9 mouse cellular contexts compared by ENCODE assay signal in the genomic region with DNA sequence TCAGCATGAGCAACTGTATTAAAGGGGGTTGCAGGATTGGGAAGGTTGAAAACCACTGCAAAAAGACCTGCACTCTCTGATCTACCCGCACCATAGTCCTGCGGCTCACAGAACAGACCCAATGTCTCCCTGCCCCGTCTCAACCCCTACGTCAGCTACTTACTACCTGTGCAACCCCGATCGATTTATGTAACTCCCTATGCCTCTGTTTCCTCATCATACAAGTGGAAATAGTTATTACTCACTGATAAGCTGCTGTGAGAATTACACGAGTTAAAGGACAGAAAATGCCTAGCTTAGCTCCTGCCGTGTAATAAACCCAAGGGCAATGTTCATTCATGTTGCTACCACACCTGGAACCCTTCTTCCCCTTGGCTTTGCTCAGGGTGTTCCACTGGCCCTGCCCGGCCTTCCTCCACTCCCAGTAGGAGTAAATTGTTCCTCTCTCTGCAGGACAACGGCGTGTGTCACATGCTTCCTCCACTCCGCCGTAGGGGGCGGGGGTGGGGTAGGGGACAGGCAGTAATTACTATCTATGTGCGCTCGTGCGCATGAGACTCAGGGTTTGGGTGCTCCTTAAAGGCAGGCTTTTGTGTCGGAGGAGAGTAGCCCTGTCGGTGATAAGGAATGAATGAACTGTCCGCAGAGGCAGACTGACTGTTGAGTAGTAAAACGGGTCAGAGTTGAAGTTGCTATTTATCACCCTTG. TPM values are rescaled to one million over a fixed set of nuclear protein-coding genes. Genes with fewer than 3 reads are reported as not detected.
DNase-seq lines count a peak whose midpoint lies in the region; ATAC-seq and TF ChIP-seq lines count a peak whose summit lies in the region.
"Had no signal": no experiment of that assay in that cellular context is flagged by ENCODE, and none has a peak within 500 bp of the region (broad histone marks: within the 10 kb centered on the region; RNA-seq: fewer than 3 reads in every experiment).

No protein-coding gene starts in this region.

- ATAC-seq in forebrain, embryonic 11.5 days (replicated peaks; ENCODE audit: low FRiP score), result no peak
- ATAC-seq in forebrain, embryonic 15.5 days (replicated peaks), result no peak
- ATAC-seq in G1E (ENCODE audit: extremely low read depth, insufficient number of reproducible peaks, low FRiP score, poor library complexity, severe bottlenecking), result peak; percentile 68
- no peak for ATAC-seq in forebrain, embryonic 14.5 days
- ATAC-seq in megakaryocyte-erythroid progenitor cell, adult 5-6 weeks (replicated peaks; ENCODE audit: low FRiP score, low TSS enrichment, poor library complexity, severe bottlenecking), result peak; percentile 46

- no peaks in the 10 kb centered on the region for H3K27me3 ChIP-seq in forebrain, embryonic 11.5 days (ENCODE audit: control insufficient read depth, insufficient read depth, low read length)
- H3K27me3 ChIP-seq in forebrain, embryonic 15.5 days, result no peaks in the 10 kb centered on the region
- H3K27me3 ChIP-seq in G1E (ENCODE audit: insufficient read depth, low read length), result peaks cover 2% of the 10 kb centered on the region; the same call in 1 of the 2 replicates
- no peaks in the 10 kb centered on the region for H3K27me3 ChIP-seq in forebrain, embryonic 14.5 days (replicated peaks; ENCODE audit: control insufficient read depth, insufficient read depth, low read length)
- H3K27me3 ChIP-seq: CH12.LX had no signal

- H3K9ac ChIP-seq in forebrain, embryonic 11.5 days (ENCODE audit: low read length), result no peak overlapping the region
- no peak overlapping the region for H3K9ac ChIP-seq in forebrain, embryonic 15.5 days (replicated peaks)
- H3K9ac ChIP-seq in forebrain, embryonic 14.5 days (ENCODE audit: low read length), result no peak overlapping the region

- H3K9me3 ChIP-seq in forebrain, embryonic 11.5 days (ENCODE audit: control insufficient read depth, low read length), result no peaks in the 10 kb centered on the region
- H3K9me3 ChIP-seq in forebrain, embryonic 15.5 days, result no peaks in the 10 kb centered on the region
- no peaks in the 10 kb centered on the region for H3K9me3 ChIP-seq in G1E (replicated peaks)
- no peaks in the 10 kb centered on the region for H3K9me3 ChIP-seq in forebrain, embryonic 14.5 days (replicated peaks; ENCODE audit: control insufficient read depth, low read length)

- intact Hi-C loops in left cerebral cortex, postnatal 36 days (cut with DNase I), result no loop called here

- H3K4me1 ChIP-seq in forebrain, embryonic 11.5 days (replicated peaks; ENCODE audit: control insufficient read depth, insufficient read depth, low read length), result no peaks in the 10 kb centered on the region; the same call in 1 of the 2 replicates
- H3K4me1 ChIP-seq in forebrain, embryonic 15.5 days, result peaks cover 31% of the 10 kb centered on the region
- H3K4me1 ChIP-seq in G1E (ENCODE audit: insufficient read depth, low read depth, low read length), result peaks cover 64% of the 10 kb centered on the region
- peaks cover 14% of the 10 kb centered on the region for H3K4me1 ChIP-seq in forebrain, embryonic 14.5 days (ENCODE audit: control insufficient read depth, insufficient read depth, low read length)

- no peak overlapping the region for H3K4me3 ChIP-seq in forebrain, embryonic 11.5 days (ENCODE audit: low read depth, low read length)
- no peak overlapping the region for H3K4me3 ChIP-seq in forebrain, embryonic 15.5 days
- peak overlapping the region; percentile 25; the same call in 1 of the 2 replicates for H3K4me3 ChIP-seq in G1E (ENCODE audit: low read depth, low read length)
- no peak overlapping the region for H3K4me3 ChIP-seq in forebrain, embryonic 14.5 days (ENCODE audit: low read depth, low read length)

- no peaks in the 10 kb centered on the region for H3K36me3 ChIP-seq in forebrain, embryonic 11.5 days (ENCODE audit: control insufficient read depth, insufficient read depth, low read length)
- H3K36me3 ChIP-seq in forebrain, embryonic 15.5 days, result no peaks in the 10 kb centered on the region
- H3K36me3 ChIP-seq in G1E (replicated peaks), result no peaks in the 10 kb centered on the region
- H3K36me3 ChIP-seq in forebrain, embryonic 14.5 days (ENCODE audit: control insufficient read depth, insufficient read depth, low read length), result no peaks in the 10 kb centered on the region

- peak; percentile 57 for DNase-seq in forebrain, embryonic 11.5 days (ENCODE audit: low spot score)
- DNase-seq in G1E (ENCODE audit: low spot score), result peak; percentile 54
- peak; percentile 19 for DNase-seq in forebrain, embryonic 14.5 days (ENCODE audit: low spot score)
- peak; percentile 42 for DNase-seq in kidney, postnatal 10 days
- peak; percentile 74 for DNase-seq in yolk sac, embryonic 10.5 days (ENCODE audit: low spot score)
- no peak for DNase-seq in left cerebral cortex, postnatal 36 days (ENCODE audit: low spot score in 2 of 2)

- 0 out of 2 replicates have a peak overlapping the region, but pooled peaks have one; percentile 2 for H3K4me2 ChIP-seq in forebrain, embryonic 11.5 days (ENCODE audit: low read depth, low read length, severe bottlenecking)
- no peak overlapping the region; the same call in 1 of the 2 replicates for H3K4me2 ChIP-seq in forebrain, embryonic 15.5 days (replicated peaks)
- no peak overlapping the region for H3K4me2 ChIP-seq in forebrain, embryonic 14.5 days (ENCODE audit: low read length)

- H3K27ac ChIP-seq in forebrain, embryonic 11.5 days (ENCODE audit: low read depth, low read length), result no peak overlapping the region
- H3K27ac ChIP-seq in forebrain, embryonic 15.5 days (replicated peaks), result no peak overlapping the region
- no peak overlapping the region for H3K27ac ChIP-seq in forebrain, embryonic 14.5 days (ENCODE audit: low read depth, low read length)

- TF ChIP-seq CTCF in G1E (IDR thresholded peaks at IDR 0.05; ENCODE audit: low read depth, low read length), result no peak

- 40% methylated on average over 21 of the region's 21 CpGs for WGBS in forebrain, embryonic 11.5 days
- WGBS in forebrain, embryonic 15.5 days, result 39% methylated on average over 21 of the region's 21 CpGs
- 42% methylated on average over 21 of the region's 21 CpGs for WGBS in forebrain, embryonic 14.5 days

RNA-seq across cellular contexts. Expression of a gene that starts 2.7 kb away (rescaled TPM):
- polyA plus RNA-seq in forebrain, embryonic 11.5 days (2014; fragmentation: Nextera tagmentation; extraction: Ambion mirVana), result 0.24 and 0.97 TPM in 2 replicates
- polyA plus RNA-seq in forebrain, embryonic 15.5 days (2015; fragmentation: Nextera tagmentation; extraction: Ambion mirVana), result 1.8 and 2.6 TPM in 2 replicates
- total RNA-seq in G1E (2014; fragmentation: Nextera tagmentation) (1.4 TPM in 1 of 2 replicates, not detected in the other), G1E (2017) (1.7 and 3.0 TPM in 2 replicates)
- polyA plus RNA-seq in G1E (2012), result 2.5 and 3.9 TPM in 2 replicates
- 2.3 and 3.1 TPM in 2 replicates for polyA plus RNA-seq in forebrain, embryonic 14.5 days (2014; fragmentation: Nextera tagmentation; extraction: Ambion mirVana)
- 0.92 and 5.8 TPM in 2 replicates for total RNA-seq in megakaryocyte-erythroid progenitor cell, adult 5-6 weeks (2014; fragmentation: Nextera tagmentation)
- total RNA-seq in megakaryocyte-erythroid progenitor cell, adult 5-6 weeks (2017), result not detected in 2 replicates
- total RNA-seq in left cerebral cortex, postnatal 36 days (2021), result under 1 TPM in 1 of 2 experiments, not detected in 1; 0.49 TPM

RNA-seq across cellular contexts. Expression of a gene that starts 53.3 kb away (rescaled TPM):
- polyA plus RNA-seq in forebrain, embryonic 11.5 days (2014; fragmentation: Nextera tagmentation; extraction: Ambion mirVana), result 77.6 and 90.4 TPM in 2 replicates
- 17.7 and 22.4 TPM in 2 replicates for polyA plus RNA-seq in forebrain, embryonic 15.5 days (2015; fragmentation: Nextera tagmentation; extraction: Ambion mirVana)
- 96.1 and 109 TPM in 2 replicates for total RNA-seq in G1E (2014; fragmentation: Nextera tagmentation)
- 113 and 119 TPM in 2 replicates for total RNA-seq in G1E (2017)
- 5.2 and 21.6 TPM in 2 replicates for polyA plus RNA-seq in G1E (2012)
- polyA plus RNA-seq in forebrain, embryonic 14.5 days (2014; fragmentation: Nextera tagmentation; extraction: Ambion mirVana), result 18.3 and 23.5 TPM in 2 replicates
- total RNA-seq in megakaryocyte-erythroid progenitor cell, adult 5-6 weeks (2014; fragmentation: Nextera tagmentation), result 44.5 and 50.6 TPM in 2 replicates
- total RNA-seq in megakaryocyte-erythroid progenitor cell, adult 5-6 weeks (2017), result 60.7 and 70.5 TPM in 2 replicates
- total RNA-seq in left cerebral cortex, postnatal 36 days (2021), result 1 to 10 TPM in 1 of 2 experiments, not detected in 1; 1.1 TPM

Comparison
In these comparisons a context has a peak if more than half of its experiments do, and no peak if none do; other contexts are left out.
1. ATAC-seq: peak in G1E (single experiment) and megakaryocyte-erythroid progenitor cell, adult 5-6 weeks (single experiment); none in forebrain, embryonic 11.5 days (single experiment), forebrain, embryonic 15.5 days (single experiment) and forebrain, embryonic 14.5 days (single experiment).
2. DNase-seq: peak in forebrain, embryonic 11.5 days (single experiment), G1E (single experiment), forebrain, embryonic 14.5 days (single experiment), kidney, postnatal 10 days (single experiment) and yolk sac, embryonic 10.5 days (single experiment); none in left cerebral cortex, postnatal 36 days (0 of 2).